Mouse (Mus musculus) forebrain, postnatal 0 days (tissue): ENCODE measurements at regions not wholly inside any gene's neighbourhood (a gene's known extent, or its start where the extent isn't known, plus 50 kb on each side); places are given as distances from the start of the nearest gene placed in this dataset.

Experiments used
- ATAC-seq: fragments of 200-750 bp; cut with Nextera tagmentation; 2 replicates; pipeline ENCODE4 v1.8.0; 2017; ENCODE audit warnings: mild to moderate bottlenecking, moderate library complexity
- DNase-seq: peaks from one replicate; pipeline ENCODE4 v3.0.0-alpha.2; 2015
- H3K27ac ChIP-seq: fragments of 300-500 bp; sonication (generic); 2 replicates; pipeline ENCODE4 v1.5.1; 2014; ENCODE audit warnings: low read depth, mild to moderate bottlenecking, antibody characterized with exemption, low read length, moderate library complexity, mixed read lengths
- H3K27me3 ChIP-seq: fragments of 300-500 bp; sonication (generic); 2 replicates; pipeline ENCODE4 v1.6.1; 2014; ENCODE audit warnings: mild to moderate bottlenecking, low read length, mixed read lengths; ENCODE audit not compliant: insufficient read depth
- H3K36me3 ChIP-seq: fragments of 300-500 bp; sonication (generic); 2 replicates; pipeline ENCODE4 v1.6.1; 2014; ENCODE audit warnings: mild to moderate bottlenecking, moderate library complexity; ENCODE audit not compliant: insufficient read depth
- H3K4me1 ChIP-seq: fragments of 300-500 bp; sonication (generic); 2 replicates; pipeline ENCODE4 v1.6.1; 2014; ENCODE audit warnings: antibody characterized with exemption; ENCODE audit not compliant: insufficient read depth
- H3K4me2 ChIP-seq: fragments of 300-500 bp; sonication (generic); 2 replicates; pipeline ENCODE4 v1.6.1; 2014; ENCODE audit warnings: low read depth, mild to moderate bottlenecking, moderate library complexity
- H3K4me3 ChIP-seq: fragments of 300-500 bp; sonication (generic); 2 replicates; pipeline ENCODE4 v1.5.1; 2014; ENCODE audit warnings: low read depth, low read length, mixed read lengths
- H3K9ac ChIP-seq: fragments of 300-500 bp; sonication (generic); 2 replicates; pipeline ENCODE4 v1.6.1; 2014; ENCODE audit warnings: mild to moderate bottlenecking
- H3K9me3 ChIP-seq: fragments of 300-500 bp; sonication (generic); 2 replicates; pipeline ENCODE4 v1.6.1; 2016; ENCODE audit warnings: low read length
- CTCF ChIP-seq: sonication (generic); IDR thresholded peaks from 2 replicates; pipeline ENCODE4 v1.5.1; 2016; ENCODE audit warnings: antibody characterized with exemption, control low read depth, low read depth
- WGBS: fragments of 180-500 bp; shearing (Covaris S2); extraction: QIAGEN DNeasy Blood & Tissue Kit; methylation state at CpG from one replicate; pipeline ENCODE4 v1.1.7; 2014; 5-methylcytosine and 5-hydroxymethylcytosine counted together

- DNase-seq (no peak), ATAC-seq (no peak)
- TF ChIP-seq CTCF = no peak
- Histone ChIP-seq H3K36me3 (no peaks in the 10 kb centered on the region), H3K4me2 (no peak overlapping the region), H3K27me3 (no peaks in the 10 kb centered on the region), H3K9ac (no peak overlapping the region), H3K27ac (no peak overlapping the region), H3K9me3 (no peaks in the 10 kb centered on the region), H3K4me1 (no peaks in the 10 kb centered on the region), H3K4me3 (no peak overlapping the region)
- 88% methylated on average over 5 of the region's 5 CpGs for WGBS
Measured at GRCm38 (mm10) chr9:32815473-32815872, 179.5 kb downstream of the Ets1 start.

- ATAC-seq = no peak
- H3K9ac ChIP-seq = no peak overlapping the region
- no peak overlapping the region for H3K4me3 ChIP-seq
- no peak overlapping the region for H3K4me2 ChIP-seq
- H3K27me3 ChIP-seq = no peaks in the 10 kb centered on the region
- no peaks in the 10 kb centered on the region for H3K4me1 ChIP-seq
- no peak for DNase-seq
- H3K36me3 ChIP-seq = no peaks in the 10 kb centered on the region
- no peak overlapping the region for H3K27ac ChIP-seq
- H3K9me3 ChIP-seq = no peaks in the 10 kb centered on the region
- no peak for TF ChIP-seq CTCF
- 81% methylated on average over 9 of the region's 9 CpGs for WGBS
Measured at GRCm38 (mm10) chr9:32816649-32817425, 180.8 kb downstream of the Ets1 start.

GRCm38 (mm10) chr9:32817442-32818358, 181.7 kb downstream of the Ets1 start:
- TF ChIP-seq CTCF = no peak
- H3K4me1 ChIP-seq = no peaks in the 10 kb centered on the region
- no peak overlapping the region for H3K4me2 ChIP-seq
- H3K4me3 ChIP-seq = no peak overlapping the region
- no peak overlapping the region for H3K27ac ChIP-seq
- H3K9ac ChIP-seq = no peak overlapping the region
- no peak for ATAC-seq
- no peaks in the 10 kb centered on the region for H3K36me3 ChIP-seq
- 76% methylated on average over 7 of the region's 7 CpGs for WGBS
- DNase-seq = no peak
- H3K27me3 ChIP-seq = no peaks in the 10 kb centered on the region
- no peaks in the 10 kb centered on the region for H3K9me3 ChIP-seq

GRCm38 (mm10) chr9:32823439-32824133, 187.6 kb downstream of the Ets1 start:
- DNase-seq (no peak), ATAC-seq (no peak)
- Histone ChIP-seq H3K27me3 (no peaks in the 10 kb centered on the region), H3K4me3 (no peak overlapping the region), H3K36me3 (no peaks in the 10 kb centered on the region), H3K4me2 (no peak overlapping the region), H3K4me1 (no peaks in the 10 kb centered on the region), H3K9ac (no peak overlapping the region), H3K9me3 (no peaks in the 10 kb centered on the region), H3K27ac (no peak overlapping the region)
- WGBS = 31% methylated on average over 8 of the region's 8 CpGs
- no peak for TF ChIP-seq CTCF

- Histone ChIP-seq H3K27me3 (no peaks in the 10 kb centered on the region), H3K27ac (no peak overlapping the region), H3K9me3 (no peaks in the 10 kb centered on the region), H3K4me3 (no peak overlapping the region), H3K36me3 (no peaks in the 10 kb centered on the region), H3K4me1 (no peaks in the 10 kb centered on the region), H3K9ac (no peak overlapping the region), H3K4me2 (no peak overlapping the region)
- ATAC-seq (no peak), DNase-seq (no peak)
- TF ChIP-seq CTCF = no peak
- WGBS = 25% methylated on average over 6 of the region's 6 CpGs
Measured at GRCm38 (mm10) chr9:32824134-32824531, 188.1 kb downstream of the Ets1 start.

GRCm38 (mm10) chr9:32830268-32830891, 194.4 kb downstream of the Ets1 start:
- DNase-seq (no peak), ATAC-seq (no peak)
- H3K4me2 ChIP-seq = no peak overlapping the region
- no peaks in the 10 kb centered on the region for H3K4me1 ChIP-seq
- no peak overlapping the region for H3K27ac ChIP-seq
- no peak for TF ChIP-seq CTCF
- H3K36me3 ChIP-seq = no peaks in the 10 kb centered on the region
- no peak overlapping the region for H3K9ac ChIP-seq
- H3K27me3 ChIP-seq = no peaks in the 10 kb centered on the region
- no peaks in the 10 kb centered on the region for H3K9me3 ChIP-seq
- WGBS = 78% methylated on average over 2 of the region's 2 CpGs
- H3K4me3 ChIP-seq = no peak overlapping the region
